Mouse (Mus musculus): ENCODE data around the gene Gm5773. TPM values are rescaled to one million over a fixed set of nuclear protein-coding genes. Genes with fewer than 3 reads are reported as not detected.
"Not testable (repeated sequence)": the region's sequence is repeated elsewhere in the genome, so short reads cannot be mapped to it uniquely, and the experiment has no call there.

Gene Gm5773
- total RNA-seq (2014; fragmentation: Nextera tagmentation) (not detected in 2 replicates), total RNA-seq (2017) (not detected in 2 replicates), polyA plus RNA-seq (2012) (not detected in 2 replicates)

GRCm38 (mm10) chr3:93772700-93773099, at the start of gene Gm5773:
TSS of gene Gm5773 (plus strand) at chr3:93773000.
- ATAC-seq (ENCODE audit: extremely low read depth, insufficient number of reproducible peaks, low FRiP score, poor library complexity, severe bottlenecking); H3K4me3 ChIP-seq (ENCODE audit: low read depth, low read length); H3K9me3 ChIP-seq (replicated peaks); H3K27me3 ChIP-seq (ENCODE audit: insufficient read depth, low read length); DNase-seq (ENCODE audit: low spot score); H3K4me1 ChIP-seq (ENCODE audit: insufficient read depth, low read depth, low read length); H3K36me3 ChIP-seq (replicated peaks): not testable (repeated sequence)

- not testable (repeated sequence) for H3K9me3 ChIP-seq (replicated peaks); H3K36me3 ChIP-seq (replicated peaks); H3K27me3 ChIP-seq (ENCODE audit: insufficient read depth, low read length); ATAC-seq (ENCODE audit: extremely low read depth, insufficient number of reproducible peaks, low FRiP score, poor library complexity, severe bottlenecking); DNase-seq (ENCODE audit: low spot score); H3K4me1 ChIP-seq (ENCODE audit: insufficient read depth, low read depth, low read length); H3K4me3 ChIP-seq (ENCODE audit: low read depth, low read length)
These were observed 27.3 kb upstream of the Gm5773 start for GRCm38 (mm10) chr3:93745475-93745874.

GRCm38 (mm10) chr3:93754022-93754421, 18.8 kb upstream of the Gm5773 start:
- DNase-seq (ENCODE audit: low spot score); ATAC-seq (ENCODE audit: extremely low read depth, insufficient number of reproducible peaks, low FRiP score, poor library complexity, severe bottlenecking): not testable (repeated sequence)

GRCm38 (mm10) chr3:93796098-93796497, 23.3 kb downstream of the Gm5773 start, which contains the start of gene Tdpoz4:
TSS of gene Tdpoz4 (plus strand) at chr3:93796398.
- H3K9me3 ChIP-seq (replicated peaks) = peaks cover 17% of the 10 kb centered on the region
- not testable (repeated sequence) for H3K27me3 ChIP-seq (ENCODE audit: insufficient read depth, low read length); H3K36me3 ChIP-seq (replicated peaks); ATAC-seq (ENCODE audit: extremely low read depth, insufficient number of reproducible peaks, low FRiP score, poor library complexity, severe bottlenecking); H3K4me1 ChIP-seq (ENCODE audit: insufficient read depth, low read depth, low read length); H3K4me3 ChIP-seq (ENCODE audit: low read depth, low read length); DNase-seq (ENCODE audit: low spot score)

More at GRCm38 (mm10) chr3:93754022-93754421, 18.8 kb upstream of the Gm5773 start:
- H3K4me1 ChIP-seq (ENCODE audit: insufficient read depth, low read depth, low read length); H3K36me3 ChIP-seq (replicated peaks); H3K4me3 ChIP-seq (ENCODE audit: low read depth, low read length); H3K9me3 ChIP-seq (replicated peaks); H3K27me3 ChIP-seq (ENCODE audit: insufficient read depth, low read length): not testable (repeated sequence)

GRCm38 (mm10) chr3:93813341-93813740, 40.5 kb downstream of the Gm5773 start:
- H3K9me3 ChIP-seq (replicated peaks) = peaks cover 16% of the 10 kb centered on the region
- not testable (repeated sequence) for ATAC-seq (ENCODE audit: extremely low read depth, insufficient number of reproducible peaks, low FRiP score, poor library complexity, severe bottlenecking); DNase-seq (ENCODE audit: low spot score)

More at GRCm38 (mm10) chr3:93813341-93813740, 40.5 kb downstream of the Gm5773 start:
- H3K36me3 ChIP-seq (replicated peaks); H3K27me3 ChIP-seq (ENCODE audit: insufficient read depth, low read length); H3K4me1 ChIP-seq (ENCODE audit: insufficient read depth, low read depth, low read length); H3K4me3 ChIP-seq (ENCODE audit: low read depth, low read length): not testable (repeated sequence)

Other genes with a start within 250 kb of the Gm5773 start
- not detected in 2 replicates for gene S100a10, start 217.9 kb upstream of the Gm5773 start, total RNA-seq (2014; fragmentation: Nextera tagmentation)
- gene S100a10, start 217.9 kb upstream of the Gm5773 start, total RNA-seq (2017) = not detected in 2 replicates
- gene S100a10, start 217.9 kb upstream of the Gm5773 start, polyA plus RNA-seq (2012) = not detected in 2 replicates
- not detected in 2 replicates for gene Tdpoz2, start 120.3 kb upstream of the Gm5773 start, total RNA-seq (2014; fragmentation: Nextera tagmentation)
- gene Tdpoz2, start 120.3 kb upstream of the Gm5773 start, total RNA-seq (2017) = 0.11 TPM in 1 of 2 replicates, not detected in the other
- gene Tdpoz2, start 120.3 kb upstream of the Gm5773 start, polyA plus RNA-seq (2012) = not detected in 2 replicates
- gene Tdpoz1, start 96.7 kb upstream of the Gm5773 start, total RNA-seq (2014; fragmentation: Nextera tagmentation) = not detected in 2 replicates
- gene Tdpoz1, start 96.7 kb upstream of the Gm5773 start, total RNA-seq (2017) = not detected in 2 replicates
- gene Tdpoz1, start 96.7 kb upstream of the Gm5773 start, polyA plus RNA-seq (2012) = not detected in 2 replicates
- gene Gm37596, start 79.9 kb upstream of the Gm5773 start, total RNA-seq (2014; fragmentation: Nextera tagmentation) = not detected in 2 replicates
- gene Gm37596, start 79.9 kb upstream of the Gm5773 start, total RNA-seq (2017) = not detected in 2 replicates
- not detected in 2 replicates for gene Gm37596, start 79.9 kb upstream of the Gm5773 start, polyA plus RNA-seq (2012)
- not detected in 2 replicates for gene Tdpoz4, start 23.4 kb downstream of the Gm5773 start, total RNA-seq (2014; fragmentation: Nextera tagmentation)
- 0.27 TPM in 1 of 2 replicates, not detected in the other for gene Tdpoz4, start 23.4 kb downstream of the Gm5773 start, total RNA-seq (2017)
- not detected in 2 replicates for gene Tdpoz4, start 23.4 kb downstream of the Gm5773 start, polyA plus RNA-seq (2012)
- not detected in 2 replicates for gene Tdpoz3, start 53.0 kb downstream of the Gm5773 start, total RNA-seq (2014; fragmentation: Nextera tagmentation)
- gene Tdpoz3, start 53.0 kb downstream of the Gm5773 start, total RNA-seq (2017) = 0.22 TPM in 1 of 2 replicates, not detected in the other
- gene Tdpoz3, start 53.0 kb downstream of the Gm5773 start, polyA plus RNA-seq (2012) = not detected in 2 replicates
- gene Gm9117, start 170.5 kb downstream of the Gm5773 start, total RNA-seq (2014; fragmentation: Nextera tagmentation) = not detected in 2 replicates
- 0.16 TPM in 1 of 2 replicates, not detected in the other for gene Gm9117, start 170.5 kb downstream of the Gm5773 start, total RNA-seq (2017)
- gene Gm9117, start 170.5 kb downstream of the Gm5773 start, polyA plus RNA-seq (2012) = not detected in 2 replicates
- gene Tdpoz5, start 188.3 kb downstream of the Gm5773 start, total RNA-seq (2014; fragmentation: Nextera tagmentation) = not detected in 2 replicates
- not detected in 2 replicates for gene Tdpoz5, start 188.3 kb downstream of the Gm5773 start, total RNA-seq (2017)
- not detected in 2 replicates for gene Tdpoz5, start 188.3 kb downstream of the Gm5773 start, polyA plus RNA-seq (2012)